Mouse (Mus musculus) Muller cell, postnatal 12 days (primary cell): ENCODE data around the gene Snx18.

Experiments used
- DNase-seq: peaks from one replicate; pipeline ENCODE4 v3.0.0-alpha.2; 2015; ENCODE audit errors: inconsistent ontology term

The Snx18 gene

GRCm38 (mm10) chr13:113597616-113598015 is 20.7 kb downstream of the Snx18 start:
- DNase-seq: no peak

GRCm38 (mm10) chr13:113596821-113597541 is 21.4 kb downstream of the Snx18 start:
- DNase-seq: no peak

GRCm38 (mm10) chr13:113595987-113596386 is 22.4 kb downstream of the Snx18 start:
- peak; percentile 90 for DNase-seq

- DNase-seq: peak; percentile 54
These were observed 23.1 kb downstream of the Snx18 start for GRCm38 (mm10) chr13:113595219-113595618.

- peak; percentile 56 for DNase-seq
These were observed 24.0 kb downstream of the Snx18 start for GRCm38 (mm10) chr13:113594361-113594760.

- no peak for DNase-seq
These were observed 24.7 kb downstream of the Snx18 start for GRCm38 (mm10) chr13:113593711-113594110.

GRCm38 (mm10) chr13:113592703-113593200 is 25.6 kb downstream of the Snx18 start:
- DNase-seq: no peak

- DNase-seq: no peak
These were observed 27.0 kb downstream of the Snx18 start for GRCm38 (mm10) chr13:113591336-113591735.

GRCm38 (mm10) chr13:113590216-113590615 is 28.1 kb downstream of the Snx18 start:
- DNase-seq: no peak

- DNase-seq: no peak
These were observed 28.9 kb downstream of the Snx18 start for GRCm38 (mm10) chr13:113589499-113589898.

- peak; percentile 67 for DNase-seq
These were observed 31.0 kb downstream of the Snx18 start for GRCm38 (mm10) chr13:113587200-113587936.

- no peak for DNase-seq
These were observed 32.8 kb downstream of the Snx18 start for GRCm38 (mm10) chr13:113585606-113586005.

- no peak for DNase-seq
These were observed 33.9 kb downstream of the Snx18 start for GRCm38 (mm10) chr13:113584431-113584830.

- peak; percentile 30 for DNase-seq
These were observed 34.8 kb downstream of the Snx18 start for GRCm38 (mm10) chr13:113583563-113583962.

- DNase-seq: no peak
These were observed 36.3 kb downstream of the Snx18 start for GRCm38 (mm10) chr13:113582024-113582423.

- no peak for DNase-seq
These were observed 36.9 kb downstream of the Snx18 start for GRCm38 (mm10) chr13:113581436-113581835.

- no peak for DNase-seq
These were observed 38.0 kb downstream of the Snx18 start for GRCm38 (mm10) chr13:113580400-113580790.

- no peak for DNase-seq
These were observed 38.5 kb downstream of the Snx18 start for GRCm38 (mm10) chr13:113579788-113580399.

GRCm38 (mm10) chr13:113574232-113574631 is 44.1 kb downstream of the Snx18 start:
- no peak for DNase-seq

GRCm38 (mm10) chr13:113573377-113573776 is 45.0 kb downstream of the Snx18 start:
- DNase-seq: no peak

- DNase-seq: no peak
These were observed 46.2 kb downstream of the Snx18 start for GRCm38 (mm10) chr13:113572046-113572686.

GRCm38 (mm10) chr13:113569526-113569925 is 48.8 kb downstream of the Snx18 start:
- no peak for DNase-seq
